Mouse (Mus musculus): ENCODE results near the gene Rnf7. TPM values are rescaled to one million over a fixed set of nuclear protein-coding genes. Genes with fewer than 3 reads are reported as not detected.
A peak's percentile ranks its signal among the peaks of the same experiment; 100 is the strongest.

Gene Rnf7
- polyA plus RNA-seq, 1 experiment = 115 TPM

DNA sequence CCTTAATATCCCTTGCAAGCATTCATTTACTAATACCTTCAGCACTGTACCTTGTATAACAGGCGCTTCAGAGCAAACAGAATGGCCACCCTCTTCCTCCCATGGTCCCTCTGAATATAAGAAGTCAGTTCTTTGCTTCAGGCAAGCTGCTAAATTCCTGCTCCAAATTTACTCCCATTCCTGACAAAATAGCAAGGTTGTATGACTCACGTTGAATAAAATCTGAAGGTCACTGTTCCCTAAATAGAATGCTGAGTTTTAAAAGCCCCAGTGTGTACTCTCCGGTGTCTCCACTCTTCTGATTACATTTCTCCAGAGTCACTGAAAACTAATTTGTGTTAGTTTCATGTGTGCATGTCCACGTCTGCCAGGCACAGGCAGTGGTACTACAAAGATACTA is 33.1 kb downstream of the Rnf7 start:
- Histone ChIP-seq H3K9ac (ENCODE audit: low read depth, poor library complexity, severe bottlenecking) (no peak overlapping the region), H3K9me3 (replicated peaks; ENCODE audit: control insufficient read depth, insufficient read depth, low read length, poor library complexity, severe bottlenecking) (no peaks in the 10 kb centered on the region), H3K27ac (ENCODE audit: insufficient read depth, low read length) (no peak overlapping the region), H3K36me3 (ENCODE audit: control insufficient read depth, insufficient read depth, low read length, poor library complexity, severe bottlenecking) (no peaks in the 10 kb centered on the region), H3K27me3 (ENCODE audit: control insufficient read depth, insufficient read depth, low read length, poor library complexity, severe bottlenecking) (no peaks in the 10 kb centered on the region), H3K4me3 (ENCODE audit: low read depth, low read length) (no peak overlapping the region), H3K4me1 (ENCODE audit: control insufficient read depth, insufficient read depth, low read length) (no peaks in the 10 kb centered on the region)
- TF ChIP-seq POLR2A (IDR thresholded peaks at IDR 0.05; ENCODE audit: insufficient read depth, low read length) = no peak
- no peak for TF ChIP-seq CTCF (IDR thresholded peaks at IDR 0.05; ENCODE audit: low read depth, low read length)
- TF ChIP-seq EP300 (IDR thresholded peaks at IDR 0.05; ENCODE audit: insufficient read depth, low read depth, low read length) = no peak

DNA sequence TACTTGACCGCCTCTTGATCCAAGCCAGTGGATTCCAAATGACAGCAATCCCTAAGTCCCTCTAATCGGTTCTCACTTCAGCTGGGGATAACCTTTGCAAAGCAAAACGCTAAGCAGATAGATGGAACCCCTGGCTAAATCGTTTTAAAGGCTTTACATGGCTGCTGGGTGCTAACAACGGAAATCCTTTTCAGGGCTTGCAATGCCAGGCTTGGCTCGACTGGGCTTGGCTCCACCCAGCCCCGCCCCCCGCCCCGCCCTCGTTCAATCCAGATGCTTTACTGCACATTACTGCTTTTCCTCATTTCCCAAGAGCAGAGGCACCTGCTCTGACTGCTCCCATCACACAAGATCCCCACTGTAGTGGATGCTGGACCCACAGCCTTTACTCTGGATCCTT is 36.4 kb downstream of the Rnf7 start:
- Histone ChIP-seq H3K4me1 (ENCODE audit: control insufficient read depth, insufficient read depth, low read length) (peaks cover 2% of the 10 kb centered on the region), H3K9me3 (replicated peaks; ENCODE audit: control insufficient read depth, insufficient read depth, low read length, poor library complexity, severe bottlenecking) (no peaks in the 10 kb centered on the region), H3K27ac (ENCODE audit: insufficient read depth, low read length) (no peak overlapping the region), H3K27me3 (ENCODE audit: control insufficient read depth, insufficient read depth, low read length, poor library complexity, severe bottlenecking) (no peaks in the 10 kb centered on the region), H3K9ac (ENCODE audit: low read depth, poor library complexity, severe bottlenecking) (no peak overlapping the region), H3K36me3 (ENCODE audit: control insufficient read depth, insufficient read depth, low read length, poor library complexity, severe bottlenecking) (no peaks in the 10 kb centered on the region), H3K4me3 (ENCODE audit: low read depth, low read length) (no peak overlapping the region)
- no peak for TF ChIP-seq CTCF (IDR thresholded peaks at IDR 0.05; ENCODE audit: low read depth, low read length)
- no peak for TF ChIP-seq EP300 (IDR thresholded peaks at IDR 0.05; ENCODE audit: insufficient read depth, low read depth, low read length)

DNA sequence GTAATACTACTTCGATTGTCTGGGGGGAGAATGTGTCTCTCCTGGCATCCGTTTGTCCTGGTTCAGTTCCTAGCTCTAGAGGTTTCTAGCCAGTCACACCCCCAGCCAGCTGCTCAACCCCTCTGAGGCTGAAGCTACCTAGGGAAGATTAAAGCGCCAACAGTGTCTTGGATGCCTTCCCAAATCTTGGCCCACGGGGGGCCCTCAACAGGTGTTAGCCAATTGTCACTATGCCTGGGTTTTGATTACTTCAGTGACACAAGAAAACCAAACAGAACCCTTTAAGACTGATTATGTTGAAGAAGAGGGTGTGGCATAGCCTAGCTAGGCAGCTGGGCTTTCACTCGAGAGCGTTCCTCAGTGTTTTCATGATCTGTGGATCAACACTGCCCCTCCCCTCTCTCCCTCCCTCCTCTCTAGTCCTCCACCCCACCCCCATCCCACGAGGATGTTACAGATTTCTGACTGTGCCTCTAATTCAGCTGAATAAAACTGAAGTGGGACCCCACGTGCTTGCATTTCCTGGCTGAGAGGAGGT is 40.1 kb downstream of the Rnf7 start:
- no peaks in the 10 kb centered on the region for H3K36me3 ChIP-seq (ENCODE audit: control insufficient read depth, insufficient read depth, low read length, poor library complexity, severe bottlenecking)
- H3K4me1 ChIP-seq (ENCODE audit: control insufficient read depth, insufficient read depth, low read length) = peaks cover 3% of the 10 kb centered on the region
- TF ChIP-seq CTCF (IDR thresholded peaks at IDR 0.05; ENCODE audit: low read depth, low read length) (no peak), EP300 (IDR thresholded peaks at IDR 0.05; ENCODE audit: insufficient read depth, low read depth, low read length) (no peak), POLR2A (IDR thresholded peaks at IDR 0.05; ENCODE audit: insufficient read depth, low read length) (no peak)
- no peak overlapping the region for H3K9ac ChIP-seq (ENCODE audit: low read depth, poor library complexity, severe bottlenecking)
- H3K9me3 ChIP-seq (replicated peaks; ENCODE audit: control insufficient read depth, insufficient read depth, low read length, poor library complexity, severe bottlenecking) = no peaks in the 10 kb centered on the region
- H3K27me3 ChIP-seq (ENCODE audit: control insufficient read depth, insufficient read depth, low read length, poor library complexity, severe bottlenecking) = no peaks in the 10 kb centered on the region
- H3K4me3 ChIP-seq (ENCODE audit: low read depth, low read length) = no peak overlapping the region
- no peak overlapping the region for H3K27ac ChIP-seq (ENCODE audit: insufficient read depth, low read length)

DNA sequence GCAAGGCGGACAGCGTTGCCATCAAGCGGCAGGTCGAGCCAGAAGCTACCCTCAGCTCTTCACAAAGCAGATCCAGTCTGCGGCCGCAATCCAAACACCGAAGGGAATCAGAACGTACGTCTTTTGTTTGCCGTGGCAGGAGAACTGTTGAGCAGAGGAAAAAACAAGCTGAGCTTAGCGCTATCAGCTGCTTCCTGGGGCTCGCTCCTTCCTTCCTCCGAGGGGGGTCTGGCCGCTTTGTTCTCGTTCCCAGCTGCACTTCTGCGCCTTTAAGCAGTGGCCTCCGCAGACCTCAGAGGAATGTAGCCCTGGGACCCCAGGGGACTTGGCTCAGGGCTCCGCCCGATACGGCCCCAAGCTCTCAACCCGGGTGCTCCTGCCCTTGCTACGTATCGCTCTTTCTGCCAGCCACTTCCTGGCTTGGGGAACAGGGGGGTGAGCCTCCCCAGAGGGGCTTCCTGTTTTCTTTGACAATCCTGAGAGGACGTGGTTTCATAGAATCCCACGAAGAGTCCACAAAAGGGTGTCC is 40.6 kb downstream of the Rnf7 start:
- Histone ChIP-seq H3K36me3 (ENCODE audit: control insufficient read depth, insufficient read depth, low read length, poor library complexity, severe bottlenecking) (no peaks in the 10 kb centered on the region), H3K4me3 (ENCODE audit: low read depth, low read length) (peak overlapping the region; percentile 17), H3K27ac (ENCODE audit: insufficient read depth, low read length) (no peak overlapping the region), H3K27me3 (ENCODE audit: control insufficient read depth, insufficient read depth, low read length, poor library complexity, severe bottlenecking) (no peaks in the 10 kb centered on the region), H3K4me1 (ENCODE audit: control insufficient read depth, insufficient read depth, low read length) (peaks cover 3% of the 10 kb centered on the region), H3K9ac (ENCODE audit: low read depth, poor library complexity, severe bottlenecking) (no peak overlapping the region), H3K9me3 (replicated peaks; ENCODE audit: control insufficient read depth, insufficient read depth, low read length, poor library complexity, severe bottlenecking) (no peaks in the 10 kb centered on the region)
- TF ChIP-seq CTCF (IDR thresholded peaks at IDR 0.05; ENCODE audit: low read depth, low read length) = no peak
- TF ChIP-seq EP300 (IDR thresholded peaks at IDR 0.05; ENCODE audit: insufficient read depth, low read depth, low read length) = 0 out of 2 replicates have a peak, but pooled peaks have one; percentile 56

DNA sequence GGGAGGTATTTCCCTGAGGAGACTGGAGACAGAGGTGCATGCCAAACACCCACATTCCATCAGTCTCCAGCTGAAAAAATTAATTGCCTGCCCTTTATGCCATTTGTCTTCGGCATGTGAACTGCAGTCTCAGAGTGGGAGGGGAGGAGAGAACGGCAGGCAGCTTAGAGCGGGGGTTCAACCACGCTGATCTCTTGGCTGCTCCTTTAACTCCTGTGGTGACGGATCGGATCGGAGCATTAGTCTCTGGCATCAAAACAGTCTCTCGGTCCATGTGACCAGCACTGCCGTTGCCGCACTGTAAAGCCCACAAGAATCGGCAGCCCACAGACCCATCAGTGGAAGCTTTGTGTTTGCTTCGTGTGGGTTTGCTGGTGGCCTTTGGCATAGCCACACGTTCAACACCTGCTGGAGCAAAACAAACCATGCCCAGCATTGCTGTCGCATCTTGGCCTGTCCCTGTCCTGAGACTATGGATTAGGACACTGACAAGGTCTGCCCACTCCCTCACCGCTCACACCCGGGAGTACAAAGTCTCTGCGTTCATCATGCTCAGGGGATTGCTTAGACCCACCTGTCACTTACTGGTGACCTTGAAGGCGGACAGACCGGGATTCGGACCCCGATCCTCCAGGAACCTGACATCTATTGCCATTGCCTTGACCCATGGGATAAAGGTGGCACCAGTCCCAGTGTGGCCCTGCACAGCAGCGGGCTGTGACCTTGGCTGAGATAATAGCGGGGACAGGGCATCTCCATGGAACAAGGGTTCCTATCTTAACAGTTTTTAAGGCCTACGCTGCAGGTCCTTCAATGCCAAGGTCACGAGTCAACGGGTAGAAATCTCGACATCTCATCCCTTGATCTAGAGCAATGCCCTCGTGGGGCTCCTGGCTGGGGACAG is 41.3 kb downstream of the Rnf7 start:
- H3K4me3 ChIP-seq (ENCODE audit: low read depth, low read length) = peak overlapping the region; percentile 17
- TF ChIP-seq CTCF (IDR thresholded peaks at IDR 0.05; ENCODE audit: low read depth, low read length) (no peak), EP300 (IDR thresholded peaks at IDR 0.05; ENCODE audit: insufficient read depth, low read depth, low read length) (no peak), POLR2A (IDR thresholded peaks at IDR 0.05; ENCODE audit: insufficient read depth, low read length) (no peak)
- no peaks in the 10 kb centered on the region for H3K27me3 ChIP-seq (ENCODE audit: control insufficient read depth, insufficient read depth, low read length, poor library complexity, severe bottlenecking)
- no peaks in the 10 kb centered on the region for H3K36me3 ChIP-seq (ENCODE audit: control insufficient read depth, insufficient read depth, low read length, poor library complexity, severe bottlenecking)
- H3K9ac ChIP-seq (ENCODE audit: low read depth, poor library complexity, severe bottlenecking) = no peak overlapping the region
- H3K4me1 ChIP-seq (ENCODE audit: control insufficient read depth, insufficient read depth, low read length) = peaks cover 3% of the 10 kb centered on the region
- no peaks in the 10 kb centered on the region for H3K9me3 ChIP-seq (replicated peaks; ENCODE audit: control insufficient read depth, insufficient read depth, low read length, poor library complexity, severe bottlenecking)
- H3K27ac ChIP-seq (ENCODE audit: insufficient read depth, low read length) = no peak overlapping the region

DNA sequence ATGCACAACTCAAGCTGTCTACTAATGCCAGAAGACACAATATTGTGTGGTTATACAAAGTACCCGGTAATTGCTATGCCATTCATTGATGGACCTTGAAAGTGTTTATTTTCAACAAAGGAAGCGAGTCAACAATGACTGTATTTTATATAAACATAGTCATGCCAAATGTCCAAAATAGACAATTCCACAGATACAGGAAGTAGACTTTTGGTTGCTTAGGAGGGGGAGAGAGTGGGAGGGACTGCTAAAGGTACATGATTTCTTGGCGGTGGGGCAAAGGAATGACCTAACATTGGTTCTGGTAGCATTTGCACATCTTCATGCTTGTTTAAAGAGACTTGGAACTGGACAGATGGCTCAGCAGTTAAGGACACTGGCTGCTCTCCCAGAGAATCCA is 45.9 kb downstream of the Rnf7 start:
- H3K27me3 ChIP-seq (ENCODE audit: control insufficient read depth, insufficient read depth, low read length, poor library complexity, severe bottlenecking) = no peaks in the 10 kb centered on the region
- no peak for TF ChIP-seq EP300 (IDR thresholded peaks at IDR 0.05; ENCODE audit: insufficient read depth, low read depth, low read length)
- TF ChIP-seq POLR2A (IDR thresholded peaks at IDR 0.05; ENCODE audit: insufficient read depth, low read length) = no peak
- TF ChIP-seq CTCF (IDR thresholded peaks at IDR 0.05; ENCODE audit: low read depth, low read length) = no peak
- H3K9me3 ChIP-seq (replicated peaks; ENCODE audit: control insufficient read depth, insufficient read depth, low read length, poor library complexity, severe bottlenecking) = no peaks in the 10 kb centered on the region
- H3K4me1 ChIP-seq (ENCODE audit: control insufficient read depth, insufficient read depth, low read length) = peaks cover 3% of the 10 kb centered on the region
- no peak overlapping the region for H3K4me3 ChIP-seq (ENCODE audit: low read depth, low read length)
- no peak overlapping the region for H3K27ac ChIP-seq (ENCODE audit: insufficient read depth, low read length)
- no peaks in the 10 kb centered on the region for H3K36me3 ChIP-seq (ENCODE audit: control insufficient read depth, insufficient read depth, low read length, poor library complexity, severe bottlenecking)
- H3K9ac ChIP-seq (ENCODE audit: low read depth, poor library complexity, severe bottlenecking) = no peak overlapping the region

Data from ES-Bruce4 (cell line).